Mouse (Mus musculus): Measurements from ENCODE around the gene Adora2a.
"Not testable (repeated sequence)": the region's sequence is repeated elsewhere in the genome, so short reads cannot be mapped to it uniquely, and the experiment has no call there.

Gene Adora2a

GRCm38 (mm10) chr10:75314190-75314980 is 2.3 kb upstream of the Adora2a start:
- DNase-seq (ENCODE audit: low spot score) = no peak

- DNase-seq (ENCODE audit: low spot score) = no peak
These were observed 921 bp upstream of the Adora2a start for GRCm38 (mm10) chr10:75315756-75316155.

- DNase-seq (ENCODE audit: low spot score) = no peak
These were observed 205 bp upstream of the Adora2a start for GRCm38 (mm10) chr10:75316472-75316871.

- DNase-seq (ENCODE audit: low spot score) = peak; percentile 49
These were observed 458 bp downstream of the Adora2a start for GRCm38 (mm10) chr10:75316908-75317761.

GRCm38 (mm10) chr10:75318206-75318605 is 1.5 kb downstream of the Adora2a start:
- no peak for DNase-seq (ENCODE audit: low spot score)

GRCm38 (mm10) chr10:75320321-75320720 is 3.6 kb downstream of the Adora2a start:
- no peak for DNase-seq (ENCODE audit: low spot score)

- DNase-seq (ENCODE audit: low spot score) = no peak
These were observed 6.3 kb downstream of the Adora2a start for GRCm38 (mm10) chr10:75322966-75323365.

- DNase-seq (ENCODE audit: low spot score) = no peak
These were observed 7.3 kb downstream of the Adora2a start for GRCm38 (mm10) chr10:75323986-75324385.

GRCm38 (mm10) chr10:75324391-75324790 is 7.7 kb downstream of the Adora2a start:
- DNase-seq (ENCODE audit: low spot score) = no peak

- no peak for DNase-seq (ENCODE audit: low spot score)
These were observed 9.1 kb downstream of the Adora2a start for GRCm38 (mm10) chr10:75325821-75326220.

- DNase-seq (ENCODE audit: low spot score) = peak; percentile 42
These were observed 9.9 kb downstream of the Adora2a start for GRCm38 (mm10) chr10:75326553-75326952.

- no peak for DNase-seq (ENCODE audit: low spot score)
These were observed 10.4 kb downstream of the Adora2a start for GRCm38 (mm10) chr10:75327081-75327480.

- no peak for DNase-seq (ENCODE audit: low spot score)
These were observed 11.6 kb downstream of the Adora2a start for GRCm38 (mm10) chr10:75328201-75328704.

- no peak for DNase-seq (ENCODE audit: low spot score)
These were observed 15.6 kb downstream of the Adora2a start for GRCm38 (mm10) chr10:75332268-75332667.

GRCm38 (mm10) chr10:75333176-75333776 is 16.6 kb downstream of the Adora2a start:
- no peak for DNase-seq (ENCODE audit: low spot score)

- no peak for DNase-seq (ENCODE audit: low spot score)
These were observed 17.5 kb downstream of the Adora2a start for GRCm38 (mm10) chr10:75334175-75334574.

GRCm38 (mm10) chr10:75335075-75335474 is 18.4 kb downstream of the Adora2a start:
- DNase-seq (ENCODE audit: low spot score) = no peak

GRCm38 (mm10) chr10:75337231-75337630 is 20.6 kb downstream of the Adora2a start:
- DNase-seq (ENCODE audit: low spot score) = no peak

GRCm38 (mm10) chr10:75338852-75339251 is 22.2 kb downstream of the Adora2a start:
- no peak for DNase-seq (ENCODE audit: low spot score)

- no peak for DNase-seq (ENCODE audit: low spot score)
These were observed 22.7 kb downstream of the Adora2a start for GRCm38 (mm10) chr10:75339377-75339776.

GRCm38 (mm10) chr10:75341936-75342335 is 25.3 kb downstream of the Adora2a start:
- DNase-seq (ENCODE audit: low spot score) = no peak

- not testable (repeated sequence) for DNase-seq (ENCODE audit: low spot score)
These were observed 27.9 kb downstream of the Adora2a start for GRCm38 (mm10) chr10:75344563-75344962.

Measured in spleen, adult 12 weeks (tissue).